Mouse (Mus musculus): Measurements from ENCODE around the gene Cryzl1. TPM values are rescaled to one million over a fixed set of nuclear protein-coding genes. Genes with fewer than 3 reads are reported as not detected.

Cryzl1 gene
- polyA plus RNA-seq, 1 experiment from 2014 or later: 93.0 TPM

- no peak overlapping the region for H3K4me2 ChIP-seq
- no peak overlapping the region for H3K4me3 ChIP-seq
- H3K36me3 ChIP-seq: peaks cover 82% of the 10 kb centered on the region
- H3K27me3 ChIP-seq: no peaks in the 10 kb centered on the region
- peak overlapping the region; percentile 38; the same call in 1 of the 2 replicates for H3K27ac ChIP-seq (replicated peaks)
- H3K9me3 ChIP-seq: no peaks in the 10 kb centered on the region
- 44% methylated on average over 3 of the region's 3 CpGs for WGBS
- H3K4me1 ChIP-seq (replicated peaks): no peaks in the 10 kb centered on the region
- H3K9ac ChIP-seq: no peak overlapping the region
- ATAC-seq (ENCODE audit: low read depth): no peak
Observed at GRCm38 (mm10) chr16:91702771-91703188, 26.0 kb downstream of the Cryzl1 start.

GRCm38 (mm10) chr16:91701908-91702307, 26.9 kb downstream of the Cryzl1 start:
- 46% methylated on average over 13 of the region's 13 CpGs for WGBS
- peaks cover 81% of the 10 kb centered on the region for H3K36me3 ChIP-seq

DNA sequence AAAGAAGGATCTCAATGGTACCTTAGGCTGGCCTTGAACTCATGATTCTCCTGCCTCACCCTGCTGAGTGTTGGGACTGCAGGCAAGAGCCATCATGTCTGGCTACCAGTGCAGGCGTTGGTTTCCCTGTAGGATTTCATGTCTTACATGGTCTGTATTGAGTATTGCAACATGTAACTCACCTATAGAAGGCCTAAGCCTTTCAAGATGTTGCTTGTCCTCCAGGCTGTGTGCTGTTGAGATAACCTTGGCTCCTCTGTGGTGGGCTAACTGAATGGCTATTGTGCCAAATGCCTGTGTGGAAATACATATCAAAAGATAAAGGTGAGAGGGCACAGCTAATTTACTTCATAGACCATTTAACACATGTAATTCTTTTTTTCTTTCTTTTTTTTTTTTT, 29.8 kb downstream of the Cryzl1 start:
- Histone ChIP-seq H3K9me3 (no peaks in the 10 kb centered on the region), H3K4me3 (no peak overlapping the region), H3K36me3 (peaks cover 69% of the 10 kb centered on the region), H3K9ac (no peak overlapping the region), H3K27me3 (no peaks in the 10 kb centered on the region), H3K4me2 (no peak overlapping the region), H3K4me1 (replicated peaks) (no peaks in the 10 kb centered on the region), H3K27ac (replicated peaks) (no peak overlapping the region)
- no peak for ATAC-seq (ENCODE audit: low read depth)
- 83% methylated on average over 1 of the region's 1 CpGs for WGBS

More at GRCm38 (mm10) chr16:91701908-91702307, 26.9 kb downstream of the Cryzl1 start:
- Histone ChIP-seq H3K27me3 (no peaks in the 10 kb centered on the region), H3K9ac (no peak overlapping the region), H3K4me2 (no peak overlapping the region), H3K4me3 (no peak overlapping the region), H3K27ac (replicated peaks) (no peak overlapping the region; the same call in 1 of the 2 replicates), H3K9me3 (no peaks in the 10 kb centered on the region), H3K4me1 (replicated peaks) (no peaks in the 10 kb centered on the region)
- no peak for ATAC-seq (ENCODE audit: low read depth)

DNA sequence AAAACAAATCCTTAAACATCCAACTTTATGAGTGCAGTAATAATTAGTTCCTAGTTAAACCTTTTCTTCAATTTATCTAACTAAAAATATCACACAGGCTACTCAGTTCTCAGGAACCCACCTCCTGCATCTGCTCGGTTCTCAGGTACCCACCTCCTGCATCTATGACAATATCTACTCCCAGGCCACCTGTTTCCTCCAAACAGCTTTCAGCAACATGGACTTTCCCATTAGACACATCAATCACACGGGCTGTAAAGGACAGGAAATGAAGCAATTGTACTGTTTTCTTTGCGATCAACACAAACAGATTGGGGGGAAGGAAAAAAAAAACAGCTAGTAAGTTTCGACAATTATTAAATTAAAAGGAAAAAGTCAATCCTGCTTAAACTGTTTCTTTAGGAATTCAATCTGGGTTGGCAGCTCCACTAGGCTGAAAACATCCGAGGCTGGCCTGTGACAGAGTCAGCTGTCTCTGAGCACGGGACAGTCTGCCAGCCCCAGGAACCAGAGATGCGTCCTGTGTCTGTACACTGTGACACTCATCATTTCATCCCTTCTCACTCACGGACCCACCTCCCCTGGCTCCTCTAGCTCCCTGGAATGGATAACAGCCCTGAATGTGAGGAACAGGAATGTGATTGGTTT, 33.5 kb downstream of the Cryzl1 start:
- no peaks in the 10 kb centered on the region for H3K9me3 ChIP-seq
- H3K4me2 ChIP-seq: no peak overlapping the region
- 0 out of 2 replicates have a peak overlapping the region, but pooled peaks have one; percentile 31 for H3K9ac ChIP-seq
- peaks cover 42% of the 10 kb centered on the region for H3K36me3 ChIP-seq
- H3K4me3 ChIP-seq: no peak overlapping the region
- H3K27ac ChIP-seq (replicated peaks): no peak overlapping the region
- WGBS: 70% methylated on average over 8 of the region's 8 CpGs
- no peak for ATAC-seq (ENCODE audit: low read depth)
- no peaks in the 10 kb centered on the region; the same call in 1 of the 2 replicates for H3K4me1 ChIP-seq (replicated peaks)
- H3K27me3 ChIP-seq: no peaks in the 10 kb centered on the region

DNA sequence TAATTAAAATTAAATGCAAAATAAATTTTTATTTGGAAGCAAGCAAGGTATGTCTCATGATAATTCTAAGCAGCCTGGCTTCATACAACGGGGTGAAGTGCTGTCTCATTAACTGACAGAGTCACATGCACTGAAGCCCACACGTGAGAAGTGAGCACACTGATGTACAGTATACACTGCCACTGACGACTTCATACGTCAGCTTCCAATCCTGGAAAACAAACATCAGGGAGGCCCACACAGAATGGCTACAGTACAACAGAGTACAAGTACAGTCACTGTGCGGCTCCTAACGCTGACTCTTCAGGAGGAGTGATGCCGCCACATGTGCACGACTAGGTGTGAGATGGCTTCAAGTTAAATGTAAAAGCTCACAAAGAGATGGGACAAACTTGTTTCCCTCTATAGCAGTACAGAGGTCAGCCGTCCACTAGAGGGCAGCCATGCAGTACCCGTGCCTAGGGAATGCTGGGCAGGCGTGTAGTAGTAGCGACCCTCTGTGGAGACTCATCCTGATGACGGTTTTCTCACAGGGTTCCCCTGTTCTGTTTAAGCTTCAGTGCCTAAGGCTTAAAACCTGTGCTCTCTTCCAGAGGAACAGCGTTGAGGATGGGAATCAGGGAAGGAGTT, 34.2 kb downstream of the Cryzl1 start:
- Histone ChIP-seq H3K27me3 (no peaks in the 10 kb centered on the region), H3K4me3 (no peak overlapping the region), H3K4me1 (replicated peaks) (peaks cover 6% of the 10 kb centered on the region), H3K36me3 (peaks cover 39% of the 10 kb centered on the region), H3K9me3 (no peaks in the 10 kb centered on the region), H3K9ac (0 out of 2 replicates have a peak overlapping the region, but pooled peaks have one; percentile 31), H3K27ac (replicated peaks) (no peak overlapping the region), H3K4me2 (no peak overlapping the region)
- ATAC-seq (ENCODE audit: low read depth): peak; percentile 87
- 34% methylated on average over 14 of the region's 14 CpGs for WGBS

GRCm38 (mm10) chr16:91689791-91690190, 39.0 kb downstream of the Cryzl1 start:
- no peaks in the 10 kb centered on the region for H3K27me3 ChIP-seq
- 0 out of 2 replicates have a peak overlapping the region, but pooled peaks have one; percentile 85 for H3K4me3 ChIP-seq
- peak overlapping the region; percentile 53 for H3K9ac ChIP-seq
- ATAC-seq (ENCODE audit: low read depth): no peak
- peak overlapping the region; percentile 71 for H3K4me2 ChIP-seq
- WGBS: 53% methylated on average over 7 of the region's 7 CpGs
- H3K27ac ChIP-seq (replicated peaks): no peak overlapping the region
- H3K36me3 ChIP-seq: peaks cover 19% of the 10 kb centered on the region
- no peaks in the 10 kb centered on the region for H3K9me3 ChIP-seq
- H3K4me1 ChIP-seq (replicated peaks): peaks cover 24% of the 10 kb centered on the region

DNA sequence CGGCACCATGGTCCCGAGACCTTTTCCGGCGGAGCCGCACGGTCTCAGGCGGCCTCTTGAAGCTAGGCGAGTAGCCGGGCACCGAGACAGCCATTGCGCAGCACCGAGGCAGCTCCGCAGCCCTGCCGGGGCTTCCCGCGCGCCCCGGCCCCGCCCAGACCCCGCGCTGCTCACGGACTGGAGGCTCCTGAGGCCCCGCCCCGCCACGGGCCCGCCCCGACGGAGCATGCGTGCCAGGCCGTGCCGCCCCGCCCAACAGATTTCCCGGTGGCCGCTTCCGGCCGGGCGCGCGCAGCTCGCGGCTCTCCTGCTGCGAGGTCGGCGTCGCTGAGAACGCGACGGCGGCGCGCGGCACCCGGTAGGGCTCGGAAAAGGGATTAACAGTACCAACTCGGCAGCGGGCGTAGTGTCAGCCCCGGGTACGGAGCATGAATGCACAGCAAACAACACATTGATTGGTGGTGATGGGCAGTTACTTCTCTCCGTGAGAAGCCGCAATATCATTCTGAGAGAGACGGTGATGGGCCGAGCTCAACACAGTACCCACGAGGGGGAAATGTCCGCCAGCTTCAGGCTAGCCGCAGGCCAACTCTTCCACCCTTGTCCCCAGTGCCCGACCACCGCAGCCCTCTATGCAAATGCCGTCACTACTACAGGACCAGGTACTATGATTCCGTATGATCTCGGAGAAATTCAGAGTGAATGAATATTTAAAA, 40.0 kb downstream of the Cryzl1 start, which contains the start of gene Donson:
Gene Donson, minus strand, starts transcription at position 152 of the 716 bp plus-strand sequence.
- H3K27me3 ChIP-seq: no peaks in the 10 kb centered on the region
- no peaks in the 10 kb centered on the region for H3K9me3 ChIP-seq
- peak; percentile 99 for ATAC-seq (ENCODE audit: low read depth)
- peaks cover 24% of the 10 kb centered on the region for H3K4me1 ChIP-seq (replicated peaks)
- H3K9ac ChIP-seq: peak within 1 kb of the TSS; percentile 91
- peak within 1 kb of the TSS; percentile 85 for H3K4me3 ChIP-seq
- under 1% methylated on average over 69 of the region's 71 CpGs for WGBS
- H3K36me3 ChIP-seq: peaks cover 26% of the 10 kb centered on the region
- peak within 1 kb of the TSS; percentile 92 for H3K27ac ChIP-seq (replicated peaks)
- H3K4me2 ChIP-seq: peak within 1 kb of the TSS; percentile 71

DNA sequence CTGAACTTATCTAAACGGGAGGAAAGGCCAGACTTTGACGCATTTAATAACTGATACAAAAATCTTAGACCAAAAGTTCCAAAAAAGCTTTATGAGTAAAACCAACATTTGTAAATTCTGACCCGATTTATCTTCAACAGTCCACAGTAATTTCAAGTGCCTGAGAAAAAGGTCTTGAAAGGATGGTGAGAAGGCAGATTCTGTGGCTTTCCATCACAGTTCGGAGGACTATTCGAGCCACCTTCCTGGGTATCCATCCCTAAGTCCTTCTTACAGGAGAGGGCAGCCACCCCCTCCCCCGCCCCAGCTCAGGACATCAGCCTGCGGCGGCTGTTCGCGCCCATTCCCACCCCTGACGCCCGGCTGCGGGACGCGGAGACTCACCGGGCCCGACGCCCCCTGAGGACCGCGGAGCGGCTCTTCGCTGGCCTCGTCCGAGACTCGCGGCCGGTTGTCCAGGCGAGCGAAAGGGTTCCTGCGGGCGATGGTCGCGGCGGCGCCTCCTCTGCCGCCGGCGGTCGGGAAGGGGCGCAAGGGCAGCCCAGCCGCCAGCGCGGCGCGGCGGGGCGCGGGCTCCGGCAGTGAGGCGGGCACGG, 40.7 kb downstream of the Cryzl1 start:
- peak overlapping the region; percentile 92 for H3K27ac ChIP-seq (replicated peaks)
- under 1% methylated on average over 51 of the region's 51 CpGs for WGBS
- ATAC-seq (ENCODE audit: low read depth): peak; percentile 69

DNA sequence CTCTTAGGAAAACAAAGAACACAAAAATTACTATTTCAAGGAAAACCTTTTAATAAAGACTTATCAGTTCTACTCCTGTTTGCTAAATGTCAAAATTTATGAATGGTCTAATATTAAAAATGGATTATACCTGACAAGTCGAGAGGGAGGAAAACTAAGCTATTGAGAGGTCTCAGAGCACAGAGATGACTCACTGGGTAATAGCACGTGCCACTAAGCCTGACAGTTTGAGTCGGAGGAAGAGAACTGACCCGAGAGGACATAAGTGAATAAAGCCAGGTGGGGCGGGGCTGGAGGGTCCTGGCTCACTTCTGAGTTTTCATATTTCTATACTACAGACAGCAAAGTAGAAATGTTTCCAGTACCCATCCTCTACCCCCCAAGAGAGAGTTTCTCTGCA, 42.4 kb downstream of the Cryzl1 start:
- ATAC-seq (ENCODE audit: low read depth): no peak
- Histone ChIP-seq H3K4me3 (no peak overlapping the region), H3K4me1 (replicated peaks) (peaks cover 24% of the 10 kb centered on the region), H3K4me2 (no peak overlapping the region), H3K27ac (replicated peaks) (no peak overlapping the region), H3K9me3 (no peaks in the 10 kb centered on the region), H3K36me3 (peaks cover 45% of the 10 kb centered on the region), H3K27me3 (no peaks in the 10 kb centered on the region), H3K9ac (no peak overlapping the region)
- 87% methylated on average over 5 of the region's 5 CpGs for WGBS

More for the DNA sequence above, 40.7 kb downstream of the Cryzl1 start:
- Histone ChIP-seq H3K9me3 (no peaks in the 10 kb centered on the region), H3K36me3 (peaks cover 28% of the 10 kb centered on the region), H3K27me3 (no peaks in the 10 kb centered on the region), H3K4me1 (replicated peaks) (peaks cover 24% of the 10 kb centered on the region), H3K9ac (peak overlapping the region; percentile 91), H3K4me3 (peak overlapping the region; percentile 85), H3K4me2 (peak overlapping the region; percentile 71)

DNA sequence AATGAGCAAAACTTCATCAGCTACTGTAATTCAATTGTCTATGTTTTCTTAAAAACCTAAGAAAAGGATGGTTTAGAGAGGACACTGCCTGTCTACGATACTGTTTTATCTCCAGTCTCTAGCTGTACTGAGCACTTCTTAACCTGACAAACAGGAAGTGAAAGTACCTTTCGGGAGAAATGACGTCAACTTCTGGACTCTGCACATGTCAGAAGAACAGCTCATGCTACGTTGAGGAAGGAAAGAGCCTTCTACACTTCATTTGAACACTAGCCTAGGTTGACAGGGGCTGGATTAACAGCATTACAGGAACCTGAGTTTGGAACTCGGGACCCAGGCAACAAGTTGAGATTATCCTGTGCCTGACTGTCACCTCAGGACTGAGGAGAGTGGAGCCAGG, 43.2 kb downstream of the Cryzl1 start:
- Histone ChIP-seq H3K27me3 (no peaks in the 10 kb centered on the region), H3K4me3 (no peak overlapping the region), H3K9me3 (no peaks in the 10 kb centered on the region), H3K9ac (no peak overlapping the region), H3K4me1 (replicated peaks) (peaks cover 24% of the 10 kb centered on the region), H3K36me3 (peaks cover 54% of the 10 kb centered on the region), H3K4me2 (no peak overlapping the region), H3K27ac (replicated peaks) (no peak overlapping the region)
- WGBS: 84% methylated on average over 5 of the region's 5 CpGs
- ATAC-seq (ENCODE audit: low read depth): no peak

GRCm38 (mm10) chr16:91680656-91681055, 48.1 kb downstream of the Cryzl1 start:
- no peak overlapping the region for H3K9ac ChIP-seq
- H3K27ac ChIP-seq (replicated peaks): no peak overlapping the region
- WGBS: 83% methylated on average over 5 of the region's 5 CpGs
- no peak overlapping the region for H3K4me3 ChIP-seq
- peaks cover 92% of the 10 kb centered on the region for H3K36me3 ChIP-seq
- ATAC-seq (ENCODE audit: low read depth): no peak
- H3K4me1 ChIP-seq (replicated peaks): no peaks in the 10 kb centered on the region
- H3K9me3 ChIP-seq: no peaks in the 10 kb centered on the region
- H3K27me3 ChIP-seq: no peaks in the 10 kb centered on the region
- no peak overlapping the region for H3K4me2 ChIP-seq
